Mouse (Mus musculus) cerebellum, adult 9-11 months (tissue): ENCODE measurements around the gene Phf12.
"Not testable (repeated sequence)": the region's sequence is repeated elsewhere in the genome, so short reads cannot be mapped to it uniquely, and the experiment has no call there.

Experiments
- DNase-seq: peaks from one replicate; pipeline ENCODE4 v3.0.0; 2022

Phf12 gene

DNA sequence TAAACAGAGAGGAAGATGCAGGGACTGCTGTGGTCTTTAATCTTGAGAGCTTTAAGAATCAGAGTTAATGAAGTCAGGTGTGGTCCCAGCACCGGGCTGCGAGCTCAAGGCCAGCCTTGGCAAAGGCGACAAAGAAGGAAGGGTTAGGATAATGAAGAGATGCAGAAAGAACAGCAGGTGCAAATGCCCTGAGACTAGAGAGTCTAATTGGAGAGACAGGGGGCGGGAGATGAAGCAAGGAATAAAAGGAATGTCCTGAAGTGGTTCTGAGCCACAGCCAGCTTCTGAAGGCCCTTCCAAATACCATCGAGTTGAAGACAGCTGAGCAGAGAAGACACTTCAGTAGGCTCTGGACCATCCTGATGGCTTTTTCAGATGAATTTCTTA lies 50.2 kb downstream of the Phf12 start:
- no peak for DNase-seq

GRCm38 (mm10) chr11:78033931-78034617 lies 51.5 kb downstream of the Phf12 start:
- DNase-seq, result peak; percentile 46

GRCm38 (mm10) chr11:78036791-78037190 lies 54.2 kb downstream of the Phf12 start:
- peak; percentile 47 for DNase-seq

GRCm38 (mm10) chr11:78037831-78038752 lies 55.5 kb downstream of the Phf12 start, which contains the start of gene Flot2:
Flot2 (plus strand) TSS chr11:78037931.
- peak; percentile 64 for DNase-seq

GRCm38 (mm10) chr11:78040878-78041277 lies 58.3 kb downstream of the Phf12 start:
- no peak for DNase-seq

- not testable (repeated sequence) for DNase-seq
Measured at GRCm38 (mm10) chr11:78042290-78042870, 59.8 kb downstream of the Phf12 start.

DNA sequence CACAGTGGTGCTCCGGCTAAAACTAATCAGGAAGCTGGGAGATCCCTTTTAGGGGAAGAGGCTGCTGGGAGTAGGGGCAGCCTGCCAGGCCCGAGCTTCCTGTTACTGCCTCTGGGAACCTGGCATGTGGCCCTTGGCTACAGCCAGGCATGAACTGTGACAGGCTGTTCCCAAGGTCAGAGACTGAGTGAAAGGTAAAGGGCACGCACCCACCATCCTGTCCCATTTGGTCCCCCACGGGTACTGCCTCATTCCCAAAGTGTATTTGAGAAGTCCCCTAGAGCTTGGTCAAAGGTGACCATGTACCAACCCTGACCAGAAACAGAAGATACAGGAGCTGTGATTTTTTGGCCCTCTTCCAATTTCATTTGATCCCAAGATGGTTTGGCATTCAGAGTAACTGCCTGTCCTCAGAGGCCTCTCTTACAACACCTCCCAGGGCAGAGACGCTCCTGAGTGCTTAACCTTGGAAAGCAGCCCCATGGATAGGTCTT lies 62.3 kb downstream of the Phf12 start:
- DNase-seq, result peak; percentile 93

GRCm38 (mm10) chr11:78048637-78049036 lies 66.1 kb downstream of the Phf12 start:
- not testable (repeated sequence) for DNase-seq

GRCm38 (mm10) chr11:78053078-78053477 lies 70.5 kb downstream of the Phf12 start:
- no peak for DNase-seq

- DNase-seq, result no peak
Measured at GRCm38 (mm10) chr11:78056946-78057345, 74.4 kb downstream of the Phf12 start.

DNA sequence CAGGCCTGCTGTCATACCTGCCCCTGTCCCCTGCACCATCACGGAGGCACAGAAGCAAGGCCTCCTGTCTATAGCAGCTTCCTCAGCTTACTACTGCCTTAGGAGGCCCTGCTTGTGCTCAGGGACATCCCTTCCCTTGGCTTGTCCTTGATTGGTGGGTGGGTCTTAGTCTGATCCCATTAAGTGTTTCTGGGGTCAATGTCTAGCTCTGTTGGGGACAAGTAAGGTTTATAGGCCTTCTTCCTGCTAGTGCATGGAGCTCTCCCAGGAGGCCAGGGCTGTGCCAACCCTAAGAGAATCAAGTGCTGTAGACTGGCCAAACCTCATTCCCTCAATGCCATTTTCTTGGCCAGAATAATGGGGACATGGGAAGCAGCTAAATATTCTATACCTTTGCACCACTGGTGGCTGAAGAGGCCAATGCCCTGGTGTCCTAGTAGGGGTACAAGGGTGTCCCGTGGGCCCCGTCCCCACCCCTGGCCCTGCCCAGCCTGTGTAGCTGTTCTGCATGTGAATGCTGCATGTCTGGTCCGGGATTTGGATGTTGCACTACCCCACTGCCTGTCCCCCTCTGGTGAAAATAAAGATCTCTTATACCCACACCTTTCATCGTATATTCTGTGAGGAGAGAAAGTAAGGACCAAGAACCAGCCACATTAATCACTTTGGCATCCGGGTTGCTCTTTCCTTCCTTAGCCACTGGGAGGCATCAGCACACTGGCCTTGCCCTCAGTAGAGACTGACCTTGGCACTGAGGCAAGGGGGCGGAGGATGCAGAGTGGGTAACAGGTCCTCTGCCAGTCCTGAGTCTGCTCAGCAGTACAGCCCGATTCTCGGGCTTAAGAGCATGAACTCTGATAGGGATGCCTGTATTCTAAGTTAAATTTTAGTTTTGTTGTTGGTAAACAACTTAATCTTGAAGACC lies 77.5 kb downstream of the Phf12 start:
- DNase-seq, result peak; percentile 57

GRCm38 (mm10) chr11:78062563-78062962 lies 80.0 kb downstream of the Phf12 start:
- no peak for DNase-seq

- no peak for DNase-seq
Measured at GRCm38 (mm10) chr11:78065906-78066305, 83.4 kb downstream of the Phf12 start.

GRCm38 (mm10) chr11:78066641-78067040 lies 84.1 kb downstream of the Phf12 start:
- DNase-seq, result no peak

GRCm38 (mm10) chr11:78067566-78067965 lies 85.0 kb downstream of the Phf12 start:
- DNase-seq, result no peak

GRCm38 (mm10) chr11:78069130-78069529 lies 86.6 kb downstream of the Phf12 start:
- DNase-seq, result no peak

DNA sequence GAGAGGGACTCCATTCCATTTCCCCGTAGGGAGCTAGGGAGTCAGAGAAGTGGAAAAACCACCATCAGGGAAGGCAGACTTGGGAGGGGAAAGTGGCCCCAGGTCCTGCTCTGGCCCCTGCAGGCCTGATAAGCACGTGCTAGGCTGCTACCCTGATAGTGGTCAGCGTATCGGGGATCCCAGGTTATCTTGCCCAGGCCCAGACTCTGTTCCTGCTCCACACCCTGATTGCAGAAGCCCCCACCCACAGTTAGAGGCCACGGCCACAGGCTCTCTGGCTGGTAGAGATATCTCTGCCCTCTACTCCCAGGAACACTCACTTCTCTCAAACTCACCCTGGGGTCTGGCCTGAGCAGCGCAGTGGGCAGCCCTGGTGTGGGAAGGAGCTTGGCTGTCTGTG lies 87.1 kb downstream of the Phf12 start:
- no peak for DNase-seq

GRCm38 (mm10) chr11:78071938-78072337 lies 89.4 kb downstream of the Phf12 start:
- no peak for DNase-seq

- DNase-seq, result no peak
Measured at GRCm38 (mm10) chr11:78072425-78073130, 90.0 kb downstream of the Phf12 start.

GRCm38 (mm10) chr11:78073577-78074276 lies 91.2 kb downstream of the Phf12 start:
- no peak for DNase-seq

GRCm38 (mm10) chr11:78074277-78074652 lies 91.7 kb downstream of the Phf12 start:
- DNase-seq, result no peak
